Mouse (Mus musculus) myocyte (in vitro differentiated cells): Measurements from ENCODE around the gene 1110032F04Rik.

ENCODE experiments used
- MAX ChIP-seq: IDR thresholded peaks from one replicate; pipeline ENCODE4 v1.6.1; 2011; ENCODE audit warnings: low read depth, mild to moderate bottlenecking, control low read depth
- MYOD1 ChIP-seq, 3 experiments: IDR thresholded peaks; one replicate each; pipeline ENCODE4 v1.6.1; 2011; ENCODE audit warnings: control low read depth in 2 of 3, low read depth in 2 of 3, mild to moderate bottlenecking in 2 of 3, moderate library complexity in 1 of 3; ENCODE audit not compliant: insufficient read length in 2 of 3, control insufficient read depth in 1 of 3
- MYOG ChIP-seq, 3 experiments: IDR thresholded peaks; one replicate each; pipeline ENCODE4 v1.6.1; 2011; ENCODE audit warnings: control low read depth in 2 of 3, low read depth in 2 of 3, mild to moderate bottlenecking in 2 of 3; ENCODE audit not compliant: insufficient read length in 2 of 3, control insufficient read depth in 1 of 3, insufficient read depth in 1 of 3
- POLR2A ChIP-seq: IDR thresholded peaks from one replicate; pipeline ENCODE4 v1.6.1; 2011; ENCODE audit warnings: low read depth, mild to moderate bottlenecking, control low read depth, moderate library complexity; ENCODE audit not compliant: insufficient read length

- TF ChIP-seq MAX (no peak), POLR2A (no peak), MYOD1 (IDR thresholded peaks at IDR 0.05; ENCODE audit: control insufficient read depth in 1 of 3, insufficient read length in 2 of 3, low read depth in 2 of 3) (no peak), MYOG (IDR thresholded peaks at IDR 0.05; ENCODE audit: control insufficient read depth in 1 of 3, insufficient read depth in 1 of 3, insufficient read length in 2 of 3, low read depth in 2 of 3) (no peak)
These were observed 44.7 kb upstream of the 1110032F04Rik start for GRCm38 (mm10) chr3:68824765-68825090.
